Mouse (Mus musculus) retina, adult 2 months (tissue): ENCODE data around the gene Wfdc10.
"Not testable (repeated sequence)": the region's sequence is repeated elsewhere in the genome, so short reads cannot be mapped to it uniquely, and the experiment has no call there.

Source experiments
- DNase-seq: peaks from one replicate; pipeline ENCODE4 v3.0.0-alpha.2; 2012; ENCODE audit warnings: low read depth, low spot score

Wfdc10 gene

GRCm38 (mm10) chr2:164655858-164656257, at the start of gene Wfdc10:
Wfdc10 (plus strand) TSS chr2:164656046.
- DNase-seq, result peak; percentile 3

- no peak for DNase-seq
Observed at GRCm38 (mm10) chr2:164608781-164609180, 47.1 kb upstream of the Wfdc10 start.

- not testable (repeated sequence) for DNase-seq
Observed at GRCm38 (mm10) chr2:164613471-164613870, 42.4 kb upstream of the Wfdc10 start, which contains the start of the genes Wfdc6b and Wfdc8. Wfdc6b (plus strand) TSS chr2:164613522. Wfdc8 (minus strand) TSS chr2:164613626.

- no peak for DNase-seq
Observed at GRCm38 (mm10) chr2:164615386-164615785, 40.5 kb upstream of the Wfdc10 start.

GRCm38 (mm10) chr2:164619050-164619449, 36.8 kb upstream of the Wfdc10 start:
- no peak for DNase-seq

- no peak for DNase-seq
Observed at GRCm38 (mm10) chr2:164621775-164622174, 34.1 kb upstream of the Wfdc10 start.

GRCm38 (mm10) chr2:164635266-164635665, 20.6 kb upstream of the Wfdc10 start:
- DNase-seq, result no peak

GRCm38 (mm10) chr2:164638696-164639095, 17.1 kb upstream of the Wfdc10 start, which contains the start of gene Wfdc16:
Wfdc16 (minus strand) TSS chr2:164638796.
- no peak for DNase-seq

GRCm38 (mm10) chr2:164641129-164641528, 14.7 kb upstream of the Wfdc10 start:
- DNase-seq, result no peak

GRCm38 (mm10) chr2:164641881-164642673, 13.8 kb upstream of the Wfdc10 start:
- DNase-seq, result no peak

GRCm38 (mm10) chr2:164656483-164656882, 637 bp downstream of the Wfdc10 start, which contains the start of gene Wfdc9:
Wfdc9 (minus strand) TSS chr2:164656583.
- no peak for DNase-seq

GRCm38 (mm10) chr2:164664851-164665250, 9.0 kb downstream of the Wfdc10 start:
- DNase-seq, result no peak

GRCm38 (mm10) chr2:164670261-164670660, 14.4 kb downstream of the Wfdc10 start:
- no peak for DNase-seq

GRCm38 (mm10) chr2:164670938-164671337, 15.1 kb downstream of the Wfdc10 start:
- no peak for DNase-seq

GRCm38 (mm10) chr2:164673987-164674386, 18.1 kb downstream of the Wfdc10 start, which contains the start of gene Wfdc11:
Wfdc11 (minus strand) TSS chr2:164674087.
- DNase-seq, result no peak

GRCm38 (mm10) chr2:164676103-164676502, 20.3 kb downstream of the Wfdc10 start:
- no peak for DNase-seq

- no peak for DNase-seq
Observed at GRCm38 (mm10) chr2:164676916-164677685, 21.3 kb downstream of the Wfdc10 start.

GRCm38 (mm10) chr2:164678848-164679625, 23.2 kb downstream of the Wfdc10 start:
- DNase-seq, result peak; percentile 39

GRCm38 (mm10) chr2:164679906-164680305, 24.1 kb downstream of the Wfdc10 start:
- DNase-seq, result no peak

- no peak for DNase-seq
Observed at GRCm38 (mm10) chr2:164684807-164685206, 29.0 kb downstream of the Wfdc10 start, which contains the start of gene Wfdc13. Wfdc13 (plus strand) TSS chr2:164685107.

- DNase-seq, result no peak
Observed at GRCm38 (mm10) chr2:164698201-164698600, 42.4 kb downstream of the Wfdc10 start, which contains the start of gene Spint4. Spint4 (plus strand) TSS chr2:164698501.
